Mouse (Mus musculus) neural tube, embryonic 13.5 days (tissue): Measurements from ENCODE around the gene Sptssb. TPM values are rescaled to one million over a fixed set of nuclear protein-coding genes. Genes with fewer than 3 reads are reported as not detected.

Experiments used
- ATAC-seq: fragments of 200-750 bp; cut with Nextera tagmentation; 2 replicates; pipeline ENCODE4 v1.8.0; 2017; ENCODE audit warnings: low read depth, mild to moderate bottlenecking, moderate TSS enrichment, moderate library complexity
- H3K27ac ChIP-seq: fragments of 300-500 bp; sonication (generic); replicated peaks from 2 replicates; pipeline ENCODE4 v1.5.1; 2015; ENCODE audit warnings: moderate library complexity, mild to moderate bottlenecking, inconsistent platforms
- H3K27me3 ChIP-seq: fragments of 300-500 bp; sonication (generic); 2 replicates; pipeline ENCODE4 v1.6.1; 2015; ENCODE audit warnings: mild to moderate bottlenecking, inconsistent platforms
- H3K36me3 ChIP-seq: fragments of 300-500 bp; sonication (generic); 2 replicates; pipeline ENCODE4 v1.6.1; 2015; ENCODE audit warnings: mild to moderate bottlenecking, inconsistent platforms
- H3K4me1 ChIP-seq: fragments of 300-500 bp; sonication (generic); replicated peaks from 2 replicates; pipeline ENCODE4 v1.6.1; 2015; ENCODE audit warnings: inconsistent platforms
- H3K4me2 ChIP-seq: fragments of 300-500 bp; sonication (generic); 2 replicates; pipeline ENCODE4 v1.6.1; 2015; ENCODE audit warnings: inconsistent platforms, mild to moderate bottlenecking, moderate library complexity
- H3K4me3 ChIP-seq: fragments of 300-500 bp; sonication (generic); 2 replicates; pipeline ENCODE4 v1.5.1; 2015; ENCODE audit warnings: mild to moderate bottlenecking, inconsistent platforms
- H3K9ac ChIP-seq: fragments of 300-500 bp; sonication (generic); 2 replicates; pipeline ENCODE4 v1.6.1; 2015; ENCODE audit warnings: moderate library complexity, mild to moderate bottlenecking, inconsistent platforms
- H3K9me3 ChIP-seq: fragments of 300-500 bp; sonication (generic); 2 replicates; pipeline ENCODE4 v1.6.1; 2016; ENCODE audit warnings: inconsistent platforms
- WGBS: fragments of 180-500 bp; shearing (Covaris S2); methylation state at CpG from one replicate; pipeline ENCODE4 v1.1.7; 2015; 5-methylcytosine and 5-hydroxymethylcytosine counted together
- polyA plus RNA-seq: library from polyadenylated mRNA; unstranded; fragments of >200 nt; fragmentation: Nextera tagmentation; extraction: Ambion mirVana; gene quantifications from 2 replicates; pipeline ENCODE4 v1.2.1, GENCODE M21; 2015

Sptssb gene
- polyA plus RNA-seq, 1 experiment from 2014 or later, result 0.74 TPM

- Histone ChIP-seq H3K27ac (no peak overlapping the region), H3K36me3 (no peaks in the 10 kb centered on the region), H3K4me1 (0 out of 2 replicates have a peak, but pooled peaks cover 1% of the 10 kb centered on the region), H3K4me2 (no peak overlapping the region), H3K27me3 (no peaks in the 10 kb centered on the region), H3K9me3 (no peaks in the 10 kb centered on the region), H3K4me3 (no peak overlapping the region), H3K9ac (no peak overlapping the region)
- 81% methylated on average over 3 of the region's 3 CpGs for WGBS
- no peak for ATAC-seq
Measured at GRCm38 (mm10) chr3:69792823-69793417, 66.8 kb downstream of the Sptssb start.

GRCm38 (mm10) chr3:69779246-69779796 is 80.4 kb downstream of the Sptssb start:
- WGBS, result 67% methylated on average over 4 of the region's 4 CpGs
- H3K4me1 ChIP-seq, result no peaks in the 10 kb centered on the region

GRCm38 (mm10) chr3:69773356-69773755 is 86.4 kb downstream of the Sptssb start:
- Histone ChIP-seq H3K4me2 (no peak overlapping the region), H3K4me3 (no peak overlapping the region), H3K9ac (no peak overlapping the region), H3K9me3 (no peaks in the 10 kb centered on the region), H3K4me1 (no peaks in the 10 kb centered on the region), H3K36me3 (no peaks in the 10 kb centered on the region), H3K27ac (no peak overlapping the region), H3K27me3 (no peaks in the 10 kb centered on the region)
- 83% methylated on average over 4 of the region's 4 CpGs for WGBS
- no peak for ATAC-seq

More at GRCm38 (mm10) chr3:69779246-69779796, 80.4 kb downstream of the Sptssb start:
- H3K27ac ChIP-seq, result no peak overlapping the region
- ATAC-seq, result no peak
- no peaks in the 10 kb centered on the region for H3K27me3 ChIP-seq
- H3K9me3 ChIP-seq, result no peaks in the 10 kb centered on the region
- no peak overlapping the region for H3K9ac ChIP-seq
- H3K36me3 ChIP-seq, result no peaks in the 10 kb centered on the region
- no peak overlapping the region for H3K4me2 ChIP-seq
- no peak overlapping the region for H3K4me3 ChIP-seq

Other genes starting within 250 kb of the Sptssb start
- gene Nmd3, start 138.0 kb downstream of the Sptssb start, polyA plus RNA-seq, result 111 and 122 TPM in 2 replicates
- 0.14 TPM in 1 of 2 replicates, not detected in the other for gene Otol1, start 147.7 kb upstream of the Sptssb start, polyA plus RNA-seq